ENCODE assay signal across 8 mouse cellular contexts in genomic region chr1:164704397-164705091, GRCm38 (mm10).
A peak's percentile ranks its signal among the peaks of the same experiment; 100 is the strongest.
DNase-seq lines count a peak whose midpoint lies in the region; ATAC-seq lines count a peak whose summit lies in the region.
"Had no signal": no experiment of that assay in that cellular context is flagged by ENCODE, and none has a peak within 500 bp of the region (broad histone marks: within the 10 kb centered on the region; RNA-seq: fewer than 3 reads in every experiment).

No protein-coding gene starts in this region.

- ATAC-seq in forebrain, embryonic 16.5 days: peak; percentile 100
- ATAC-seq in liver, embryonic 15.5 days (ENCODE audit: insufficient read depth): peak; percentile 56; the same call in 1 of the 2 replicates
- ATAC-seq in neural tube, embryonic 14.5 days (ENCODE audit: low read depth): peak; percentile 98

- no peaks in the 10 kb centered on the region for H3K27me3 ChIP-seq in forebrain, embryonic 16.5 days (replicated peaks; ENCODE audit: control insufficient read depth, insufficient read depth, low read length)
- H3K27me3 ChIP-seq in liver, embryonic 15.5 days: no peaks in the 10 kb centered on the region
- H3K27me3 ChIP-seq in neural tube, embryonic 14.5 days (ENCODE audit: control insufficient read depth, insufficient read depth, low read length): no peaks in the 10 kb centered on the region
- H3K27me3 ChIP-seq: limb, embryonic 13.5 days had no signal

- H3K27ac ChIP-seq in forebrain, embryonic 16.5 days (ENCODE audit: low read length): no peak overlapping the region
- H3K27ac ChIP-seq in liver, embryonic 15.5 days (replicated peaks): peak overlapping the region; percentile 67
- H3K27ac ChIP-seq in neural tube, embryonic 14.5 days (ENCODE audit: low read depth, low read length): peak overlapping the region; percentile 28; the same call in 1 of the 2 replicates
- H3K27ac ChIP-seq: limb, embryonic 13.5 days had no signal

- H3K9ac ChIP-seq in forebrain, embryonic 16.5 days (replicated peaks; ENCODE audit: low read depth, low read length): no peak overlapping the region
- H3K9ac ChIP-seq in liver, embryonic 15.5 days: no peak overlapping the region
- no peak overlapping the region for H3K9ac ChIP-seq in neural tube, embryonic 14.5 days (replicated peaks; ENCODE audit: low read depth, low read length)
- H3K9ac ChIP-seq: limb, embryonic 13.5 days had no signal

- no peak overlapping the region for H3K4me3 ChIP-seq in forebrain, embryonic 16.5 days (replicated peaks; ENCODE audit: low read length)
- no peak overlapping the region for H3K4me3 ChIP-seq in liver, embryonic 15.5 days (replicated peaks)
- no peak overlapping the region for H3K4me3 ChIP-seq in neural tube, embryonic 14.5 days (ENCODE audit: low read depth, low read length)
- H3K4me3 ChIP-seq: limb, embryonic 13.5 days had no signal

- no peak overlapping the region for H3K4me2 ChIP-seq in forebrain, embryonic 16.5 days (ENCODE audit: low read length)
- no peak overlapping the region for H3K4me2 ChIP-seq in liver, embryonic 15.5 days
- no peak overlapping the region; the same call in 1 of the 2 replicates for H3K4me2 ChIP-seq in neural tube, embryonic 14.5 days (ENCODE audit: low read depth, low read length)
- H3K4me2 ChIP-seq: limb, embryonic 13.5 days had no signal

- 0 out of 2 replicates have a peak, but pooled peaks cover 4% of the 10 kb centered on the region for H3K4me1 ChIP-seq in forebrain, embryonic 16.5 days (replicated peaks; ENCODE audit: control insufficient read depth, insufficient read depth, low read length)
- H3K4me1 ChIP-seq in liver, embryonic 15.5 days (replicated peaks): 0 out of 2 replicates have a peak, but pooled peaks cover 2% of the 10 kb centered on the region
- H3K4me1 ChIP-seq in neural tube, embryonic 14.5 days (ENCODE audit: control insufficient read depth, insufficient read depth, low read length): peaks cover 4% of the 10 kb centered on the region; the same call in 1 of the 2 replicates
- H3K4me1 ChIP-seq: limb, embryonic 13.5 days had no signal

- no peaks in the 10 kb centered on the region for H3K9me3 ChIP-seq in forebrain, embryonic 16.5 days (ENCODE audit: control insufficient read depth, low read length)
- H3K9me3 ChIP-seq in liver, embryonic 15.5 days (replicated peaks): no peaks in the 10 kb centered on the region
- H3K9me3 ChIP-seq in neural tube, embryonic 14.5 days (ENCODE audit: control insufficient read depth, low read length): no peaks in the 10 kb centered on the region
- H3K9me3 ChIP-seq: limb, embryonic 13.5 days had no signal

- WGBS in forebrain, embryonic 16.5 days: 21% methylated on average over 11 of the region's 11 CpGs
- 56% methylated on average over 11 of the region's 11 CpGs for WGBS in liver, embryonic 15.5 days (ENCODE audit: insufficient replicate concordance)
- 30% methylated on average over 11 of the region's 11 CpGs for WGBS in neural tube, embryonic 14.5 days

- H3K36me3 ChIP-seq in forebrain, embryonic 16.5 days (ENCODE audit: control insufficient read depth, insufficient read depth): no peaks in the 10 kb centered on the region
- H3K36me3 ChIP-seq in liver, embryonic 15.5 days (replicated peaks): no peaks in the 10 kb centered on the region
- no peaks in the 10 kb centered on the region for H3K36me3 ChIP-seq in neural tube, embryonic 14.5 days (ENCODE audit: control insufficient read depth, insufficient read depth, low read length)
- H3K36me3 ChIP-seq: limb, embryonic 13.5 days had no signal

- DNase-seq in embryo, embryonic 11.5 days (ENCODE audit: low read depth, low spot score): peak; percentile 1
- no peak for DNase-seq in T-cell, adult 2 months (ENCODE audit: low spot score)
- DNase-seq in frontal cortex, adult 2 months (ENCODE audit: extremely low spot score in 1 of 2, low spot score in 1 of 2): no peak
- no peak for DNase-seq in layer of hippocampus, postnatal 25 days (ENCODE audit: extremely low spot score in 1 of 2, low spot score in 1 of 2)
